8 mouse cellular contexts compared by ENCODE assay signal in genomic region chr13:45391854-45392454, GRCm38 (mm10). TPM values are rescaled to one million over a fixed set of nuclear protein-coding genes. Genes with fewer than 3 reads are reported as not detected.
DNase-seq lines count a peak whose midpoint lies in the region; ATAC-seq and TF ChIP-seq lines count a peak whose summit lies in the region.

No protein-coding gene starts in this region.

- 55% methylated on average over 9 of the region's 9 CpGs for WGBS in neural tube, embryonic 11.5 days
- 3% methylated on average over 9 of the region's 9 CpGs for WGBS in bone marrow, adult 2 months
- 42% methylated on average over 9 of the region's 9 CpGs for WGBS in heart, embryonic 11.5 days (ENCODE audit: insufficient replicate concordance)
- WGBS in kidney, embryonic 16.5 days = 13% methylated on average over 9 of the region's 9 CpGs

- no peak for DNase-seq in neural tube, embryonic 11.5 days (ENCODE audit: low spot score)
- no peak for DNase-seq in neural tube, embryonic 10.5 days (ENCODE audit: extremely low spot score, low spot score)
- DNase-seq in lung, postnatal 10 days = peak; percentile 62
- no peak for DNase-seq in cerebellum, adult 11 months
- DNase-seq in layer of hippocampus, adult 9-10 months (ENCODE audit: low spot score) = no peak

- no peaks in the 10 kb centered on the region for H3K9me3 ChIP-seq in neural tube, embryonic 11.5 days (ENCODE audit: control insufficient read depth, low read length)
- no peaks in the 10 kb centered on the region for H3K9me3 ChIP-seq in heart, embryonic 11.5 days (replicated peaks; ENCODE audit: control insufficient read depth, low read length)
- no peaks in the 10 kb centered on the region for H3K9me3 ChIP-seq in kidney, embryonic 16.5 days (ENCODE audit: low read length)

- no peak overlapping the region for H3K9ac ChIP-seq in neural tube, embryonic 11.5 days (ENCODE audit: low read length)
- no peak overlapping the region for H3K9ac ChIP-seq in heart, embryonic 11.5 days (ENCODE audit: low read depth, low read length)
- 0 out of 2 replicates have a peak overlapping the region, but pooled peaks have one; percentile 28 for H3K9ac ChIP-seq in kidney, embryonic 16.5 days (replicated peaks; ENCODE audit: low read length)

- no peak for TF ChIP-seq CTCF in bone marrow, adult 2 months (IDR thresholded peaks at IDR 0.05; ENCODE audit: control insufficient read depth, insufficient read depth, low read length)

- peak overlapping the region; percentile 74; the same call in 1 of the 2 replicates for H3K4me3 ChIP-seq in neural tube, embryonic 11.5 days (ENCODE audit: low read depth, low read length)
- H3K4me3 ChIP-seq in bone marrow, adult 2 months (replicated peaks; ENCODE audit: control insufficient read depth, low read depth, low read length) = peak overlapping the region; percentile 59
- peak overlapping the region; percentile 71 for H3K4me3 ChIP-seq in heart, embryonic 11.5 days (ENCODE audit: low read depth, low read length)
- peak overlapping the region; percentile 91 for H3K4me3 ChIP-seq in kidney, embryonic 16.5 days (ENCODE audit: low read length)

- peaks cover 7% of the 10 kb centered on the region for H3K4me1 ChIP-seq in neural tube, embryonic 11.5 days (ENCODE audit: control insufficient read depth, insufficient read depth, low read length)
- peaks cover 2% of the 10 kb centered on the region; the same call in 1 of the 2 replicates for H3K4me1 ChIP-seq in bone marrow, adult 2 months (ENCODE audit: control insufficient read depth, insufficient read depth, low read length)
- peaks cover 26% of the 10 kb centered on the region for H3K4me1 ChIP-seq in heart, embryonic 11.5 days (ENCODE audit: control insufficient read depth, insufficient read depth, low read length)
- peaks cover 54% of the 10 kb centered on the region for H3K4me1 ChIP-seq in kidney, embryonic 16.5 days (ENCODE audit: insufficient read depth, low read length)

- H3K36me3 ChIP-seq in neural tube, embryonic 11.5 days (ENCODE audit: control insufficient read depth, insufficient read depth, low read length) = no peaks in the 10 kb centered on the region
- H3K36me3 ChIP-seq in heart, embryonic 11.5 days (ENCODE audit: control insufficient read depth, insufficient read depth, low read length) = no peaks in the 10 kb centered on the region
- H3K36me3 ChIP-seq in kidney, embryonic 16.5 days (ENCODE audit: insufficient read depth, low read length) = 0 out of 2 replicates have a peak, but pooled peaks cover 10% of the 10 kb centered on the region

- no peaks in the 10 kb centered on the region for H3K27me3 ChIP-seq in neural tube, embryonic 11.5 days (ENCODE audit: control insufficient read depth, insufficient read depth, low read length)
- H3K27me3 ChIP-seq in heart, embryonic 11.5 days (ENCODE audit: control insufficient read depth, insufficient read depth, low read length) = no peaks in the 10 kb centered on the region
- H3K27me3 ChIP-seq in kidney, embryonic 16.5 days (ENCODE audit: insufficient read depth, low read length) = no peaks in the 10 kb centered on the region

- no peak for TF ChIP-seq POLR2A in bone marrow, adult 2 months (IDR thresholded peaks at IDR 0.05; ENCODE audit: borderline replicate concordance, control insufficient read depth, low read depth, low read length)

- no peak for ATAC-seq in neural tube, embryonic 11.5 days (ENCODE audit: insufficient read depth, low FRiP score, low TSS enrichment)
- ATAC-seq in heart, embryonic 11.5 days (replicated peaks; ENCODE audit: insufficient number of reproducible peaks, low FRiP score, low TSS enrichment) = no peak
- ATAC-seq in kidney, embryonic 16.5 days (ENCODE audit: low FRiP score, low TSS enrichment) = no peak

- H3K4me2 ChIP-seq in neural tube, embryonic 11.5 days (ENCODE audit: low read depth) = peak overlapping the region; percentile 92
- H3K4me2 ChIP-seq in heart, embryonic 11.5 days = peak overlapping the region; percentile 97
- peak overlapping the region; percentile 90 for H3K4me2 ChIP-seq in kidney, embryonic 16.5 days (replicated peaks; ENCODE audit: low read depth, low read length)

- no peak overlapping the region for H3K27ac ChIP-seq in neural tube, embryonic 11.5 days (ENCODE audit: low read depth, low read length)
- no peak overlapping the region for H3K27ac ChIP-seq in bone marrow, adult 2 months (ENCODE audit: control insufficient read depth, insufficient read depth, low read depth, low read length, poor library complexity)
- peak overlapping the region; percentile 66 for H3K27ac ChIP-seq in heart, embryonic 11.5 days (ENCODE audit: low read depth, low read length)
- peak overlapping the region; percentile 85 for H3K27ac ChIP-seq in kidney, embryonic 16.5 days (ENCODE audit: low read length)

RNA-seq across cellular contexts. Expression of gene Mylip, which starts 2.4 kb away (rescaled TPM):
- 5.1 and 5.5 TPM in 2 replicates for polyA plus RNA-seq in neural tube, embryonic 11.5 days (2014; fragmentation: Nextera tagmentation; extraction: Ambion mirVana)
- polyA plus RNA-seq in bone marrow, adult 2 months (2011; ENCODE audit: insufficient read depth, insufficient read length, low replicate concordance, missing spikeins) = 19.3 and 20.0 TPM in 2 replicates
- 4.5 and 4.9 TPM in 2 replicates for polyA plus RNA-seq in heart, embryonic 11.5 days (2014; fragmentation: Nextera tagmentation; extraction: Ambion mirVana)
- 16.0 and 16.2 TPM in 2 replicates for polyA plus RNA-seq in kidney, embryonic 16.5 days (2015; fragmentation: Nextera tagmentation; extraction: Ambion mirVana)

Comparison
In these comparisons a context has a peak if more than half of its experiments do, and no peak if none do; other contexts are left out.
1. H3K27ac ChIP-seq: peak in heart, embryonic 11.5 days (single experiment) and kidney, embryonic 16.5 days (single experiment); none in neural tube, embryonic 11.5 days (single experiment) and bone marrow, adult 2 months (single experiment).
2. Peak in every context shown above with its lines, with median percentiles within 50 percentile points of each other: H3K4me2 ChIP-seq and H3K4me3 ChIP-seq.